Mouse (Mus musculus): ENCODE measurements around the gene Clec1b.

- TF ChIP-seq CTCF (IDR thresholded peaks at IDR 0.05; ENCODE audit: borderline replicate concordance, control insufficient read depth, extremely low read depth, insufficient read depth, low read length, poor library complexity) (no peak), POLR2A (IDR thresholded peaks at IDR 0.05; ENCODE audit: control insufficient read depth, extremely low read depth, insufficient read depth, low read length, poor library complexity) (no peak)
These were observed 40.7 kb upstream of the Clec1b start for GRCm38 (mm10) chr6:129356430-129356829.

Data from thymus, adult 2 months (tissue).